Mouse (Mus musculus): ENCODE data around the gene Emc3. TPM values are rescaled to one million over a fixed set of nuclear protein-coding genes. Genes with fewer than 3 reads are reported as not detected.

Emc3 gene
- polyA plus RNA-seq, 1 experiment from 2014 or later: 88.0 TPM

- H3K27me3 ChIP-seq (ENCODE audit: insufficient read depth, poor library complexity, severe bottlenecking): peaks cover 7% of the 10 kb centered on the region
- DNase-seq (ENCODE audit: low spot score): no peak
Measured at GRCm38 (mm10) chr6:113487125-113487576, 44.3 kb downstream of the Emc3 start.

GRCm38 (mm10) chr6:113483729-113484128 is 47.7 kb downstream of the Emc3 start:
- Histone ChIP-seq H3K4me1 (peaks cover 29% of the 10 kb centered on the region), H3K9me3 (no peaks in the 10 kb centered on the region), H3K4me3 (peak overlapping the region; percentile 77), H3K27me3 (ENCODE audit: insufficient read depth, poor library complexity, severe bottlenecking) (peaks cover 41% of the 10 kb centered on the region), H3K27ac (peak overlapping the region; percentile 93), H3K36me3 (peaks cover 17% of the 10 kb centered on the region)
- 15% methylated on average over 10 of the region's 10 CpGs for WGBS
- DNase-seq (ENCODE audit: low spot score): no peak

More at GRCm38 (mm10) chr6:113487125-113487576, 44.3 kb downstream of the Emc3 start:
- WGBS: 65% methylated on average over 7 of the region's 7 CpGs
- Histone ChIP-seq H3K4me1 (peaks cover 17% of the 10 kb centered on the region), H3K9me3 (no peaks in the 10 kb centered on the region), H3K36me3 (peaks cover 48% of the 10 kb centered on the region), H3K27ac (no peak overlapping the region), H3K4me3 (no peak overlapping the region)

GRCm38 (mm10) chr6:113483100-113483615 is 48.3 kb downstream of the Emc3 start, which contains the start of gene Creld1:
Gene Creld1 (plus strand): TSS chr6:113483297.
- H3K27me3 ChIP-seq (ENCODE audit: insufficient read depth, poor library complexity, severe bottlenecking): peaks cover 42% of the 10 kb centered on the region
- peak within 1 kb of the TSS; percentile 77 for H3K4me3 ChIP-seq
- peak within 1 kb of the TSS; percentile 93 for H3K27ac ChIP-seq
- no peaks in the 10 kb centered on the region for H3K9me3 ChIP-seq
- peaks cover 29% of the 10 kb centered on the region for H3K4me1 ChIP-seq
- WGBS: under 1% methylated on average over 26 of the region's 26 CpGs
- DNase-seq (ENCODE audit: low spot score): peak; percentile 98
- peaks cover 12% of the 10 kb centered on the region for H3K36me3 ChIP-seq

- Histone ChIP-seq H3K27ac (peak overlapping the region; percentile 93), H3K4me3 (peak overlapping the region; percentile 77), H3K36me3 (peaks cover 6% of the 10 kb centered on the region; the same call in 1 of the 2 replicates), H3K27me3 (ENCODE audit: insufficient read depth, poor library complexity, severe bottlenecking) (peaks cover 45% of the 10 kb centered on the region), H3K9me3 (no peaks in the 10 kb centered on the region), H3K4me1 (peaks cover 29% of the 10 kb centered on the region)
- WGBS: 1% methylated on average over 65 of the region's 65 CpGs
- DNase-seq (ENCODE audit: low spot score): peak; percentile 85
Measured at GRCm38 (mm10) chr6:113482477-113483099, 48.9 kb downstream of the Emc3 start.

GRCm38 (mm10) chr6:113480555-113481373 is 50.7 kb downstream of the Emc3 start:
- Histone ChIP-seq H3K9me3 (no peaks in the 10 kb centered on the region), H3K36me3 (no peaks in the 10 kb centered on the region), H3K27me3 (ENCODE audit: insufficient read depth, poor library complexity, severe bottlenecking) (peaks cover 61% of the 10 kb centered on the region), H3K4me1 (peaks cover 29% of the 10 kb centered on the region), H3K4me3 (no peak overlapping the region), H3K27ac (no peak overlapping the region)
- 56% methylated on average over 18 of the region's 18 CpGs for WGBS
- no peak for DNase-seq (ENCODE audit: low spot score)

- Histone ChIP-seq H3K27me3 (ENCODE audit: insufficient read depth, poor library complexity, severe bottlenecking) (peaks cover 70% of the 10 kb centered on the region), H3K27ac (no peak overlapping the region), H3K4me1 (peaks cover 24% of the 10 kb centered on the region), H3K9me3 (no peaks in the 10 kb centered on the region), H3K4me3 (no peak overlapping the region), H3K36me3 (no peaks in the 10 kb centered on the region)
- WGBS: 86% methylated on average over 10 of the region's 10 CpGs
- DNase-seq (ENCODE audit: low spot score): no peak
Measured at GRCm38 (mm10) chr6:113478906-113479305, 52.5 kb downstream of the Emc3 start.

- WGBS: 49% methylated on average over 7 of the region's 7 CpGs
- Histone ChIP-seq H3K4me1 (peaks cover 13% of the 10 kb centered on the region), H3K36me3 (no peaks in the 10 kb centered on the region), H3K27me3 (ENCODE audit: insufficient read depth, poor library complexity, severe bottlenecking) (peaks cover 75% of the 10 kb centered on the region), H3K9me3 (no peaks in the 10 kb centered on the region), H3K4me3 (no peak overlapping the region), H3K27ac (no peak overlapping the region)
- no peak for DNase-seq (ENCODE audit: low spot score)
Measured at GRCm38 (mm10) chr6:113477353-113477752, 54.1 kb downstream of the Emc3 start.

GRCm38 (mm10) chr6:113473715-113474114 is 57.7 kb downstream of the Emc3 start:
- H3K4me1 ChIP-seq: peaks cover 31% of the 10 kb centered on the region
- 68% methylated on average over 6 of the region's 6 CpGs for WGBS
- peaks cover 75% of the 10 kb centered on the region for H3K27me3 ChIP-seq (ENCODE audit: insufficient read depth, poor library complexity, severe bottlenecking)
- H3K36me3 ChIP-seq: no peaks in the 10 kb centered on the region
- H3K9me3 ChIP-seq: no peaks in the 10 kb centered on the region
- no peak for DNase-seq (ENCODE audit: low spot score)
- no peak overlapping the region for H3K4me3 ChIP-seq
- H3K27ac ChIP-seq: no peak overlapping the region

GRCm38 (mm10) chr6:113473246-113473645 is 58.2 kb downstream of the Emc3 start:
- WGBS: 69% methylated on average over 2 of the region's 2 CpGs
- no peak overlapping the region for H3K27ac ChIP-seq
- no peak for DNase-seq (ENCODE audit: low spot score)
- no peaks in the 10 kb centered on the region for H3K36me3 ChIP-seq
- peaks cover 79% of the 10 kb centered on the region for H3K27me3 ChIP-seq (ENCODE audit: insufficient read depth, poor library complexity, severe bottlenecking)
- no peak overlapping the region for H3K4me3 ChIP-seq
- H3K9me3 ChIP-seq: no peaks in the 10 kb centered on the region
- H3K4me1 ChIP-seq: peaks cover 31% of the 10 kb centered on the region

- no peak overlapping the region for H3K4me3 ChIP-seq
- H3K4me1 ChIP-seq: peaks cover 31% of the 10 kb centered on the region
- H3K27me3 ChIP-seq (ENCODE audit: insufficient read depth, poor library complexity, severe bottlenecking): peaks cover 75% of the 10 kb centered on the region
- H3K27ac ChIP-seq: no peak overlapping the region
- no peaks in the 10 kb centered on the region for H3K36me3 ChIP-seq
- no peaks in the 10 kb centered on the region for H3K9me3 ChIP-seq
- 61% methylated on average over 10 of the region's 10 CpGs for WGBS
- DNase-seq (ENCODE audit: low spot score): no peak
Measured at GRCm38 (mm10) chr6:113472061-113472460, 59.4 kb downstream of the Emc3 start.

GRCm38 (mm10) chr6:113471297-113471936 is 60.0 kb downstream of the Emc3 start, which contains the start of gene Il17rc:
Gene Il17rc (plus strand): TSS chr6:113471427.
- Histone ChIP-seq H3K4me3 (peak within 1 kb of the TSS; percentile 44), H3K27ac (peak within 1 kb of the TSS; percentile 72), H3K9me3 (no peaks in the 10 kb centered on the region), H3K4me1 (peaks cover 31% of the 10 kb centered on the region), H3K36me3 (no peaks in the 10 kb centered on the region), H3K27me3 (ENCODE audit: insufficient read depth, poor library complexity, severe bottlenecking) (peaks cover 73% of the 10 kb centered on the region)
- 21% methylated on average over 12 of the region's 12 CpGs for WGBS
- DNase-seq (ENCODE audit: low spot score): no peak

GRCm38 (mm10) chr6:113469432-113469831 is 62.0 kb downstream of the Emc3 start:
- DNase-seq (ENCODE audit: low spot score): peak; percentile 86
- Histone ChIP-seq H3K27me3 (ENCODE audit: insufficient read depth, poor library complexity, severe bottlenecking) (peaks cover 82% of the 10 kb centered on the region), H3K4me3 (peak overlapping the region; percentile 57), H3K36me3 (no peaks in the 10 kb centered on the region), H3K27ac (peak overlapping the region; percentile 65), H3K9me3 (no peaks in the 10 kb centered on the region), H3K4me1 (peaks cover 31% of the 10 kb centered on the region)
- WGBS: 1% methylated on average over 31 of the region's 31 CpGs

All from heart, embryonic 10.5 days (tissue).